Mouse (Mus musculus): ENCODE data around the gene Upb1.

DNA sequence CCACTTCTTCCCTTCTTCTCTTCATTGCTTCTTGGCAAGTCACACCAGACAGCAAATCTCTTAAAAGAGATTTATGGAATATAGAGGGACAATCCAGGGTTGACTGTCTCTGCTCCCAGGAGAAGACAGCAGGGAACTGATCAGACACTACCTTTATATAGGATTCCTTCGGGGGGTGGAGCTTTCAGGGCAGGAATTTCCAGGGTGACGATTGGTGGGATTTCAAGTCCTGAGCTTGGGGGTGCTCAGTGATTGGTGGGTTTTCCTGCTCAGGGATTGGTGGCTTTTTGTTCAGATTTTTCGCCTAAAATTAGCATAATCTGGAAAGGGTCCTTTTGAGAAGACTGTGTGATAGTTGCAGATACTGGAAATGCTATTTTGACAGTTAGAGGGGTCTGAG, 86.2 kb downstream of the Upb1 start:
- TF ChIP-seq CTCF (IDR thresholded peaks at IDR 0.05; ENCODE audit: low read depth, low read length) = no peak
- TF ChIP-seq GATA1 (IDR thresholded peaks at IDR 0.05; ENCODE audit: borderline replicate concordance, low read length) = no peak
- no peak for TF ChIP-seq GATA2 (IDR thresholded peaks at IDR 0.05; ENCODE audit: borderline replicate concordance, low read depth, low read length)

Measured in G1E (cell line).